Mouse (Mus musculus) right cerebral cortex, adult 2 months (tissue): ENCODE results near the gene Apbb2.

ENCODE experiments used
- DNase-seq, 2 experiments: peaks; one replicate each; pipeline ENCODE4 v3.0.0; 2021 to 2022; ENCODE audit warnings: low spot score in 2 of 2

The Apbb2 gene

GRCm38 (mm10) chr5:66342285-66342684 is 276.3 kb downstream of the Apbb2 start:
- DNase-seq, result no peak

GRCm38 (mm10) chr5:66341848-66342247 is 276.7 kb downstream of the Apbb2 start:
- DNase-seq, result no peak

GRCm38 (mm10) chr5:66340356-66341102 is 278.1 kb downstream of the Apbb2 start:
- no peak for DNase-seq

GRCm38 (mm10) chr5:66338583-66338982 is 280.0 kb downstream of the Apbb2 start:
- DNase-seq, result no peak

- peak in 1 of 2 experiments; percentile 33 for DNase-seq
These were observed 280.6 kb downstream of the Apbb2 start for GRCm38 (mm10) chr5:66337969-66338345.

- peak in 1 of 2 experiments; percentile 40 for DNase-seq
These were observed 281.3 kb downstream of the Apbb2 start for GRCm38 (mm10) chr5:66337025-66337968.

GRCm38 (mm10) chr5:66330806-66331205 is 287.8 kb downstream of the Apbb2 start:
- DNase-seq, result no peak

- no peak for DNase-seq
These were observed 289.8 kb downstream of the Apbb2 start for GRCm38 (mm10) chr5:66328766-66329165.

GRCm38 (mm10) chr5:66327949-66328726 is 290.4 kb downstream of the Apbb2 start:
- peak in 1 of 2 experiments; percentile 39 for DNase-seq

- DNase-seq, result no peak
These were observed 292.2 kb downstream of the Apbb2 start for GRCm38 (mm10) chr5:66326395-66326794.

GRCm38 (mm10) chr5:66323603-66324002 is 295.0 kb downstream of the Apbb2 start:
- peak; percentile 77 for DNase-seq

- no peak for DNase-seq
These were observed 295.5 kb downstream of the Apbb2 start for GRCm38 (mm10) chr5:66323131-66323530.

GRCm38 (mm10) chr5:66319827-66320404 is 298.7 kb downstream of the Apbb2 start:
- no peak for DNase-seq

GRCm38 (mm10) chr5:66319341-66319740 is 299.2 kb downstream of the Apbb2 start:
- DNase-seq, result peak; percentile 78 to 79

- peak; percentile 43 to 51 for DNase-seq
These were observed 302.8 kb downstream of the Apbb2 start for GRCm38 (mm10) chr5:66315791-66316190.

- DNase-seq, result no peak
These were observed 307.8 kb downstream of the Apbb2 start for GRCm38 (mm10) chr5:66310806-66311205.

- no peak for DNase-seq
These were observed 308.3 kb downstream of the Apbb2 start for GRCm38 (mm10) chr5:66310328-66310727.

- peak; percentile 49 to 58 for DNase-seq
These were observed 313.1 kb downstream of the Apbb2 start for GRCm38 (mm10) chr5:66305511-66305910.

- no peak for DNase-seq
These were observed 314.1 kb downstream of the Apbb2 start for GRCm38 (mm10) chr5:66304300-66305067.

GRCm38 (mm10) chr5:66302873-66303272 is 315.7 kb downstream of the Apbb2 start:
- peak; percentile 65 to 70 for DNase-seq
